Mouse (Mus musculus): ENCODE data around the gene Rnf40. TPM values are rescaled to one million over a fixed set of nuclear protein-coding genes. Genes with fewer than 3 reads are reported as not detected.
"Not testable (repeated sequence)": the region's sequence is repeated elsewhere in the genome, so short reads cannot be mapped to it uniquely, and the experiment has no call there.

Rnf40 gene
- total RNA-seq, 1 experiment from 2014 or later = 56.0 TPM

- no peak for DNase-seq
These were observed 14.3 kb downstream of the Rnf40 start for GRCm38 (mm10) chr7:127602903-127603302.

GRCm38 (mm10) chr7:127604256-127604655, 15.7 kb downstream of the Rnf40 start:
- DNase-seq = no peak

- no peak for DNase-seq
These were observed 18.6 kb downstream of the Rnf40 start for GRCm38 (mm10) chr7:127607150-127607549.

- no peak for DNase-seq
These were observed 22.4 kb downstream of the Rnf40 start for GRCm38 (mm10) chr7:127611011-127611410.

GRCm38 (mm10) chr7:127611561-127611960, 23.0 kb downstream of the Rnf40 start:
- DNase-seq = no peak

GRCm38 (mm10) chr7:127613501-127613900, 24.9 kb downstream of the Rnf40 start:
- no peak for DNase-seq

- no peak for DNase-seq
These were observed 25.5 kb downstream of the Rnf40 start for GRCm38 (mm10) chr7:127614091-127614490.

GRCm38 (mm10) chr7:127614511-127614890, 25.9 kb downstream of the Rnf40 start:
- DNase-seq = peak; percentile 89

- DNase-seq = peak; percentile 88
These were observed 26.6 kb downstream of the Rnf40 start, which contains the start of gene Zfp629 for GRCm38 (mm10) chr7:127614891-127615843. Gene Zfp629, minus strand, starts transcription at chr7:127615797.

GRCm38 (mm10) chr7:127616336-127616735, 27.8 kb downstream of the Rnf40 start:
- DNase-seq = no peak

- DNase-seq = no peak
These were observed 28.3 kb downstream of the Rnf40 start for GRCm38 (mm10) chr7:127616881-127617280.

GRCm38 (mm10) chr7:127617962-127618361, 29.4 kb downstream of the Rnf40 start:
- DNase-seq = no peak

- DNase-seq = not testable (repeated sequence)
These were observed 29.8 kb downstream of the Rnf40 start for GRCm38 (mm10) chr7:127618402-127618801.

- DNase-seq = no peak
These were observed 37.5 kb downstream of the Rnf40 start for GRCm38 (mm10) chr7:127626039-127626438.

- no peak for DNase-seq
These were observed 37.9 kb downstream of the Rnf40 start for GRCm38 (mm10) chr7:127626471-127626870.

- no peak for DNase-seq
These were observed 40.1 kb downstream of the Rnf40 start for GRCm38 (mm10) chr7:127628646-127629045.

GRCm38 (mm10) chr7:127631416-127631815, 42.8 kb downstream of the Rnf40 start:
- DNase-seq = no peak

- DNase-seq = peak; percentile 93
These were observed 48.4 kb downstream of the Rnf40 start for GRCm38 (mm10) chr7:127636963-127637362.

GRCm38 (mm10) chr7:127641260-127641659, 52.7 kb downstream of the Rnf40 start:
- no peak for DNase-seq

GRCm38 (mm10) chr7:127642254-127642653, 53.7 kb downstream of the Rnf40 start:
- no peak for DNase-seq

- no peak for DNase-seq
These were observed 57.8 kb downstream of the Rnf40 start for GRCm38 (mm10) chr7:127646363-127646762.

- not testable (repeated sequence) for DNase-seq
These were observed 59.0 kb downstream of the Rnf40 start for GRCm38 (mm10) chr7:127647576-127647975.

- DNase-seq = no peak
These were observed 60.1 kb downstream of the Rnf40 start for GRCm38 (mm10) chr7:127648516-127649201.
